Mouse (Mus musculus): ENCODE results near the gene Slit1.

- no peak for TF ChIP-seq GATA1 (IDR thresholded peaks at IDR 0.05; ENCODE audit: borderline replicate concordance, low read length)
- TF ChIP-seq FLI1 (IDR thresholded peaks at IDR 0.05; ENCODE audit: low read length): no peak
Measured at GRCm38 (mm10) chr19:41786896-41787295, 43.4 kb upstream of the Slit1 start.

Data from megakaryocyte, embryonic 14.5 days (primary cell).